Mouse (Mus musculus) hindbrain, embryonic 13.5 days (tissue): ENCODE data around the gene Ctla2a. TPM values are rescaled to one million over a fixed set of nuclear protein-coding genes. Genes with fewer than 3 reads are reported as not detected.

Experiments used
- polyA plus RNA-seq: library from polyadenylated mRNA; unstranded; fragments of >200 nt; fragmentation: Nextera tagmentation; extraction: Ambion mirVana; gene quantifications from 2 replicates; pipeline ENCODE4 v1.2.1, GENCODE M21; 2015

The Ctla2a gene
- polyA plus RNA-seq, 1 experiment from 2014 or later: 14.1 TPM

Other genes starting within 250 kb of the Ctla2a start
- gene BC051665, start 150.3 kb downstream of the Ctla2a start, polyA plus RNA-seq: not detected in 2 replicates
- gene Ctsll3, start 133.8 kb downstream of the Ctla2a start, polyA plus RNA-seq: not detected in 2 replicates
- gene 4930486L24Rik, start 72.2 kb downstream of the Ctla2a start, polyA plus RNA-seq: not detected in 2 replicates
- gene Gm49392, start 39.7 kb downstream of the Ctla2a start, polyA plus RNA-seq: 0.18 and 0.39 TPM in 2 replicates
- 1.7 and 2.5 TPM in 2 replicates for gene Ctla2b, start 39.2 kb downstream of the Ctla2a start, polyA plus RNA-seq
- not detected in 2 replicates for gene Tpbpb, start 31.7 kb downstream of the Ctla2a start, polyA plus RNA-seq
- not detected in 2 replicates for gene Gm49393, start 1.0 kb downstream of the Ctla2a start, polyA plus RNA-seq
- 0.28 and 1.1 TPM in 2 replicates for gene Gm49391, start 54 bp downstream of the Ctla2a start, polyA plus RNA-seq
- gene Tpbpa, start 5.4 kb upstream of the Ctla2a start, polyA plus RNA-seq: not detected in 2 replicates
- not detected in 2 replicates for gene Ctsj, start 69.3 kb upstream of the Ctla2a start, polyA plus RNA-seq
- not detected in 2 replicates for gene Ctsq, start 104.0 kb upstream of the Ctla2a start, polyA plus RNA-seq
- not detected in 2 replicates for gene Ctsr, start 227.6 kb upstream of the Ctla2a start, polyA plus RNA-seq